Mouse (Mus musculus) Patski (cell line): ENCODE data around the gene Neurl4. TPM values are rescaled to one million over a fixed set of nuclear protein-coding genes. Genes with fewer than 3 reads are reported as not detected.
A peak's percentile ranks its signal among the peaks of the same experiment; 100 is the strongest.
"Not testable (repeated sequence)": the region's sequence is repeated elsewhere in the genome, so short reads cannot be mapped to it uniquely, and the experiment has no call there.

Experiments used
- ATAC-seq: fragments of 100-300 bp; one replicate; pipeline ENCODE4 v1.8.0; 2021
- CTCF ChIA-PET: fragments of 350-600 bp; sonication (Branson Sonifier 250); formaldehyde crosslinking; loops from one replicate; lab custom pipeline; 2022; ENCODE audit warnings: inconsistent platforms; lab: Charles Lee
- POLR2A ChIA-PET: fragments of 350-600 bp; sonication (Branson Sonifier 250); formaldehyde crosslinking; loops from one replicate; lab custom pipeline; 2022; ENCODE audit warnings: antibody characterized with exemption, inconsistent platforms; lab: Charles Lee
- DNase-seq: peaks from one replicate; pipeline ENCODE4 v3.0.0-alpha.2; 2011; ENCODE audit warnings: low read depth, low spot score
- H3K27me3 ChIP-seq: fragments of 371-371 bp; one replicate; pipeline ENCODE4 v1.5.1; 2021
- CTCF ChIP-seq: fragments of 100-300 bp; IDR thresholded peaks from one replicate; pipeline ENCODE4 v1.5.1; 2021
- in situ Hi-C: fragments of 300-500 bp; cut with MboI; formaldehyde crosslinking; loops from 3 replicates; pipeline ENCODE4 v1.11.1; 2018; ENCODE audit warnings: low pct_unique_long_range_greater_than_20kb, mixed read lengths
- polyA plus RNA-seq: library from polyadenylated mRNA; unstranded; gene quantifications from one replicate; pipeline ENCODE4 v1.2.3, GENCODE M21; 2021

Gene Neurl4
- polyA plus RNA-seq, 1 experiment from 2014 or later = 53.3 TPM

DNA sequence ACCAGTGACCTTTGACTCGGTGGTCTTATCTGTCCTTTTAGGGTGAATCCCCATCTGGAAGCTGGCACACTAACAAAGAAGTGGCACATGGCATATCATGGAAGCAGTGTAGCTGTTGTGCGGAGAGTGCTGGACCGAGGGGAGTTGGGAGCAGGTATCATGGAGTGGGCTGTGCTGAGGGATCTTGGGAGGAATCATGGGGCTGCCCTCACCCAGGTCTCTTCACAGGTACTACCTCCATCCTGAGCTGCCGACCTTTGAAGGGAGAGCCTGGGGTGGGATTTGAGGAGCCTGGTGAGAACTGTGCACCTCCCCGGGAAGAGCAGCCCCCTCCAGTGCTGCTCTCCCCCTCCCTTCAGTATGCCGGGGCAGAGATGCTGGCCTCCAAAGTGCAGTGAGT is 10.8 kb downstream of the Neurl4 start:
- POLR2A ChIA-PET = no interaction called here
- ATAC-seq (no peak), DNase-seq (no peak)
- TF ChIP-seq CTCF = no peak
- CTCF ChIA-PET = no interaction called here
- in situ Hi-C loops = no loop called here
- no peaks in the 10 kb centered on the region for H3K27me3 ChIP-seq

DNA sequence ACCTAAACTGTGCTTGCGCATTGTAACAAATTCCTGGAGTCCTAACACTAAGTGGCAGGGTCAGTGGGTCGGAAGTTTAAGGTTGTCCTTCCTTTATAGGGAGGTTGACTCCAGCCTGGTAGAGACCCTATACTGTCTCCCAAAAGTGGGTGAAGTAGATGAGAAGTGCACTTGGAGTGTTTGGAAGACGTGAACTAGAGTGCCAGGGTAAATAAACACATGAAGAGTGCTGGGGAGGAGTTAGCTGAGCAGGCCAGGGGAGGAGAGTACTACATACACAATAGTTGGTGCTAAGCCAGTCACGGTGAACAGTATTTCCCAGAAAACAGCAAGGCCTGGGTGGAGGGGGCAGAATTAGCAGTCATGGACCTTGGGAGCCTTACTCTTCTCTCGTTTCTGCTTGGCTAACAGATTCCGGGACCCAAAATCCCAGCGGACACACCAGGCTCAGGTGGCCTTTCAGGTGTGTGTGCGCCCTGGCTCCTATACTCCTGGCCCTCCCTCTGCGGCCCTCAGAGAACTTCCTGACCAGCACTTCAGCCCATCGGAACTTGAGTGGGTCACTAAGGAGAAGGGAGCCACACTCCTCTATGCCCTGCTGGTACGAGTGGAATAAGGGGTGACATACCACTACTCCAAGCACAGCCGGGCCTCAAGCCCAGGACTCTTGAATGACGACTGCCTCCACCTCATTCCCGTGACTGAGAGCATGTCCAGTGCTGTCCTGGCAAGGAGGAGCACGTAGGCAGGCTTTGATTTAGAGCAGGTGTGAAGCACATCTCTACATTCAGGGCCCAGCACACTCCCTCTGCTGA is 12.1 kb downstream of the Neurl4 start:
- ChIA-PET CTCF (no interaction called here), POLR2A (no interaction called here)
- TF ChIP-seq CTCF = no peak
- in situ Hi-C loops = no loop called here
- DNase-seq (no peak), ATAC-seq (no peak)
- H3K27me3 ChIP-seq = no peaks in the 10 kb centered on the region

DNA sequence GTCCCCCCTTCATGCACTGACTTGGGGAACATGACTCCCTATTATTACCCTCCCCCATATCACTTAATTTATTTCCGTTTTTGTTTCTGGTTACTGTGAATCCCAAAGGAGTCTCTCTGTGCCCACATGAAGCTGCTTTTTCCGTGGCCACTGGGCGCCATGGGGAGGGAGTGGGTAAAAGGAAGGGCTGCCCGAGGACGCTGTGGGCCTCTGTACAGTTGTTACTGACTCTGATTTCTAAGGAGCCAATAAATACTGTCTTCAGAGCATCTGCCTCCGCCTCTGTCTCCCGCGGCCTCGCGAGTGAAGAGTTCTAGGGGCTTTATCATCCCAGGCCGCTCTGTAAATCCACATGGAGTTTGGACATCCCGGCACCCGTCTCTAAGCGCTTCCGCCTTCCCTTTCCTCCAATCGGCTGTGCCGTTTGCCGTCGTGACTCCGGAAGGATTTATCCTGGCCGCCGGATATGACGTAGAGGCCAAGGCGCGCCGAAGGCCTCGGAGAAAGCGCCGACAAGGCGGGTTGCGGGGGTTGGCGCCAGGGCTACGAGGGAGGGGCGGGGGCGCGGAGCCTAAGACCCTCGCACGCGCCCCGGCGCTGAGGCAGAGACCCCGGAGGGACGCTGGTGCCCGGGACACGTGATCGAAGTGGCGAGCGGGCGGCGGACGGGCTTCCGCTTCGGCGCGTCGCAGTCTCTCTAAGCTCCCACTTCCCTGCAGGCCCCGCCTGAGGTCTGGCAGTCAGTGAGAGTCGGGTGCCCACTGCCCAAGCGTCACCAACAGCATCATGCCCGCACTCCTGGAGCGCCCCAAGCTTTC is 12.9 kb downstream of the Neurl4 start, which contains the start of gene Gps2:
TSS of gene Gps2 (plus strand) at position 335 of the 818 bp plus-strand sequence.
- POLR2A ChIA-PET = interaction anchor here (0.7 kb wide), 1 partner anchor 32 kb away, joined by 3 read pairs; no protein-coding TSS in a partner anchor
- ATAC-seq = peak; percentile 57
- peak; percentile 53 for DNase-seq
- no peak for TF ChIP-seq CTCF
- CTCF ChIA-PET = interaction anchor here (1.0 kb wide), 1 partner anchor 24 kb away, joined by 3 read pairs; no protein-coding TSS in a partner anchor
- H3K27me3 ChIP-seq = no peaks in the 10 kb centered on the region
- in situ Hi-C loops = no loop called here

DNA sequence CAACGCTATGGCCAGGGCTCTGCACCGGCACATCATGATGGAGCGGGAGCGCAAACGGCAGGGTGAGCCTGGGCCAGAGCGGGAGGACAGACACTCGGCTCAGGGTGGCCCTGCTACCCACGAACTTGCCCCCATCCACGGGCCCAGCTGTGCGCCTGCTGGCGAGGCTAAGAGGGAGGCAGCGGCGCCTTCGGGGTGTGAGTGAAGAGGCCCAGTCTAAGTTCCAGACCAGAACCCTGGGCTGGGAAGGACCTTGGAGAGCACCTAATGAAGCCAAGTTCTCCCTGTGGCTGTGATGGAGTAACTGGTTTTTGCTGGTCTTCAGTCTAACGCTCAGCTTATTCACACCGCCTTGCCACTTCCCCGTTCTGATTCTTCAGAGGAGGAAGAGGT is 13.5 kb downstream of the Neurl4 start:
- ChIA-PET POLR2A (interaction anchor here (0.7 kb wide), 1 partner anchor 32 kb away, joined by 3 read pairs; no protein-coding TSS in a partner anchor), CTCF (interaction anchor here (1.0 kb wide), 1 partner anchor 25 kb away, joined by 3 read pairs; no protein-coding TSS in a partner anchor)
- no peak for TF ChIP-seq CTCF
- in situ Hi-C loops = no loop called here
- no peaks in the 10 kb centered on the region for H3K27me3 ChIP-seq
- ATAC-seq (no peak), DNase-seq (no peak)

DNA sequence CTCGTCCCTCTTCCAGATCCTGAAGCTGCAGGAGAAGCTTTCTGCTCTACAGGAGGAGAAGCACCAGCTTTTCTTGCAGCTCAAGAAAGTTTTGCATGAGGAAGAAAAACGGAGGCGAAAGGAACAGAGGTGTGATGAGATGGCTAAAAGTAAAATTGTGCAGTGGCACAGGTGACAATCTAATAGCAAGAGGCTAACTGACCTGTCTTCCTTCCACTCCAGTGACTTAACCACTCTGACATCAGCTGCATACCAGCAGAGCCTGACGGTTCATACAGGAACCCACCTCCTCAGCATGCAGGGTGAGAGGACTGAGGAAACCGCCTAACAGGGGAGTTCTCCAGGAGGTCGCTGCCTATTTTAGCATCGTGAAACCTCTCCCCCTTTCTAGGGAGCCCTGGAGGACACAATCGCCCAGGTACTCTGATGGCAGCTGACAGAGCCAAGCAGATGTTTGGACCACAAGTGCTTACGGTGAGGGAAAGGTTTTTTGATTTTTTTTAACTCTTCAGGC is 14.1 kb downstream of the Neurl4 start:
- ATAC-seq (no peak), DNase-seq (no peak)
- no peak for TF ChIP-seq CTCF
- in situ Hi-C loops = no loop called here
- no peaks in the 10 kb centered on the region for H3K27me3 ChIP-seq
- POLR2A ChIA-PET = no interaction called here
- CTCF ChIA-PET = interaction anchor here (1.0 to 1.1 kb wide), 2 partner anchors 26 to 28 kb away, joined by 3 read pairs; no protein-coding TSS in a partner anchor

DNA sequence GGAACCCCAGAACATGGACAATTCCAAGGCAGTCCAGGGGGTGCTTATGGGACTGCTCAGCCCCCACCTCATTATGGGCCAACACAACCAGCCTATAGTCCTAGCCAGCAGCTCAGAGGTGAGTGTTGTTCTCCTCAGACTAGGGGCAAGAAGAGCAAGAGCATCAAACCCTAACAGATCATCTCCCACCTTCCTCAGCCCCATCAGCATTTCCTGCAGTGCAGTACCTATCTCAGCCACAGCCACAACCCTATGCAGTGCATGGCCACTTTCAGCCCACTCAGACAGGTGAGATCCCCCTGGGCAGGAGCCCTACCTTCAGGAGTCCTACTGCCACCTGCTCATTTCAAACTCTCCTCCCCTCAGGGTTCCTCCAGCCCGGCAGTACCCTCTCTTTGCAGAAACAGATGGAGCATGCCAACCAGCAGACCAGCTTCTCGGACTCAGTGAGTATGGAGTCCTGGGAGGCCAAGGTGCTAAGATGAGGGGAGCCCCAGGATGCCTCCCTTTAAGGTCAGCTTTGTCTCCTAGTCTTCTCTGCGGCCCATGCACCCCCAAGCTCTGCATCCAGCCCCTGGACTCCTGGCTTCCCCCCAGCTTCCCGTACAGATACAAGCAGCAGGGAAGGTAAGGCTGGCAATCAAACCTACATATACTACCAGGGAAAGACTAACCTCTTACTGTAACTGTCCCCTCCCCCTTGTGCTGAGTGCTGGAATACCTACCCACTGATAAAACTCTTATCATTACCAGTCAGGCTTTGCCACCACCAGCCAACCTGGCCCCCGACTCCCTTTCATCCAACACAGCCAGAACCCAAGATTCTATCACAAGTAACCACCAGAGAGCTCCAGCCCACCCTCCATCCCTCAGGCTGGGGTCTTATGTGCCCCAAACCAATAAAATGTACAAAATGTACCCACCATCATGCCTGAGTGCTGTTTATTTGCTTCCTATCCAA is 15.1 kb downstream of the Neurl4 start:
- no peak for DNase-seq
- no peaks in the 10 kb centered on the region for H3K27me3 ChIP-seq
- ChIA-PET POLR2A (no interaction called here), CTCF (interaction anchor here (1.1 kb wide), 1 partner anchor 29 kb away, joined by 3 read pairs; no protein-coding TSS in a partner anchor)
- in situ Hi-C loops = no loop called here
- no peak for TF ChIP-seq CTCF
- ATAC-seq = no peak

DNA sequence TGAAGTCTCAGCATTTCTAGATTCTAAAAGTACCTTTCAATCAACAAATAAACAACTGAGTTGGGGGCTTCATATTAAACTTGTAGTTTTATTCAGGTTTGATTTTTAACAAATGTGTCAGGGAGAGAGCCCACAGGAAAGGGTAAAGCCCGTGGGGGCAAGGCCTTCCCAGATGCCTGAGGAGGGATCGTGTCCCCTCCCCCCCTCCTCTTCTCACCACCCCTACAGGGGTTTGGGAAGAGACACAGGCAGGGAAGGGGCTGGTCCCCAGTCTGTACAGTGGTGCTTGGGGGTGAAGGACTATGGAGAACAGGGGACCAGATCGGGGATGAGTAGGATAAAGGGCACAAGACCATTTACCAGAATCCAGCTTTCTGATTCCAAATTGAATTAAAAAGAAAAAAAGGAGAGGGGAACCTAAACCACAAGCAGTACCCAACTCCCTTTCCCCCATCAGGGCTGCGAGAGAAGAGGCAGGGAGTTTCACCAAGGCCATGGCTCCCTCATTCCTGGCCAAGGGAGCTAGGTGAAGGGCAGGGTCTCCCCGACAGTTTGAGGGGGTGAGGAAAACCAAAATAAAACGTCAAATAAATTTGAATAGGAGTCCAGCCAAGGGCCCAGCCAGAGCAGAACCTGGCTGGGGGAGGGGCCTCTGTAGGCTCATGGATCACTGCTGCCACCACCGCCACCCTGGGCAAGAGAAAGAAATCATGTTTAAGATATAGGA is 15.9 kb downstream of the Neurl4 start:
- POLR2A ChIA-PET = interaction anchor here (0.6 kb wide), 2 partner anchors 35 to 193 kb away, joined by 3 to 4 read pairs; no protein-coding TSS in a partner anchor
- H3K27me3 ChIP-seq, in situ Hi-C loops, DNase-seq, ATAC-seq, CTCF ChIA-PET: not testable (repeated sequence)

DNA sequence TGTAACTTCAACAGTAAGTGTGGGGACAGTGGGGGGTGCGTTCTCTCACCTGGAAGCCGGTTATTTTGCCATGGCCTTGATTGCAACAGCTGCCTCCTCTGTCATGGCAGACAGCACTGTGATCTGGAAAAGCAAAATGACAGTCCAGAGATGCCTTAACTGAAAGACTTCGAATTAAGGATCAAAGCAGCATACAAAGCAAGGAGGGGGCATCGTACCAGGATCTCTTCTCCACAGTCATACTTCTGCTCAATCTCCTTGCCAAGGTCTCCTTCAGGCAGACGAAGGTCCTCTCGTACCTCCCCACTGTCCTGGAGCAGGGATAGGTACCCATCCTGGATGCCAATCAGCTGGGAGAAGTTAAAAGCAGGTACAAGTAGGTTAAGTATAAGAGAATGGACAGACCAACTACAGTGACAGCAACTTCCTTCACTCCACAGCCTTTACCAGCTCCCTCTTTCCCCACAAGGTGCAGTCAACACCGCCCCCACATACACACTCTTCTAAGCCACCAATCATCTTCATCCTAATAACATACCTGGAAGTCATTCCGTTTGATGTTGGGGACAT is 16.6 kb downstream of the Neurl4 start:
- H3K27me3 ChIP-seq = no peaks in the 10 kb centered on the region
- CTCF ChIA-PET = no interaction called here
- ATAC-seq (no peak), DNase-seq (no peak)
- POLR2A ChIA-PET = interaction anchor here (0.6 kb wide), 2 partner anchors 36 to 194 kb away, joined by 3 to 4 read pairs; no protein-coding TSS in a partner anchor
- TF ChIP-seq CTCF = no peak
- in situ Hi-C loops = no loop called here

DNA sequence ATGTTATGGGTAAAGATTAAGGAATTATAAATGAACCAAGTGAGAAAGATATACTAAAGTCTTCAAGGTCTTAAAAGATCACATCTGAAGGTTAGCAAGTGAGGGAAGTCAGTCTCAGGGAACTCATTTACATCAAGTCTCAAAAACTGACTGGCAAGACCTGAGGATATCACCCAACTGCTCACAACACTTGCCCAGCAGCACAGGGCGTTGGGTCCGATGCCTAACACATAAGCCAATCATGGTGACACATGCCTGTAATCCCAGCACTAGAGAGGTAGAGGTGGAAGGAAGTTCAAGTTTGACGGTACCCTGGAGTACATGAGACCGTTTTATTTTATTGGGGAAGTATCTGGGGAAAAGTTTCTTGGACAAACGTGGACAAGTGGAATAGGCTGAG is 17.2 kb downstream of the Neurl4 start:
- ATAC-seq (no peak), DNase-seq (no peak)
- ChIA-PET CTCF (no interaction called here), POLR2A (no interaction called here)
- TF ChIP-seq CTCF = no peak
- in situ Hi-C loops = no loop called here
- H3K27me3 ChIP-seq = no peaks in the 10 kb centered on the region
